Mouse (Mus musculus): Measurements from ENCODE around the gene Gadl1. TPM values are rescaled to one million over a fixed set of nuclear protein-coding genes. Genes with fewer than 3 reads are reported as not detected.

Gadl1 gene
- polyA plus RNA-seq (2016; fragmentation: Nextera tagmentation; extraction: Ambion mirVana), result 0.47 and 0.50 TPM in 2 replicates

- no peaks in the 10 kb centered on the region for H3K9me3 ChIP-seq
- H3K27me3 ChIP-seq (ENCODE audit: insufficient read depth, poor library complexity, severe bottlenecking), result peaks cover 6% of the 10 kb centered on the region; the same call in 1 of the 2 replicates
- peaks cover 6% of the 10 kb centered on the region for H3K4me1 ChIP-seq (replicated peaks)
- no peak within 1 kb of the TSS for H3K27ac ChIP-seq
- WGBS, result 69% methylated on average over 9 of the region's 9 CpGs
- DNase-seq (ENCODE audit: low spot score), result no peak
- H3K36me3 ChIP-seq, result no peaks in the 10 kb centered on the region
- H3K4me3 ChIP-seq, result no peak within 1 kb of the TSS
Observed at GRCm38 (mm10) chr9:115909155-115909554, at the start of gene Gadl1. Gene Gadl1 (plus strand): TSS chr9:115909455.

DNA sequence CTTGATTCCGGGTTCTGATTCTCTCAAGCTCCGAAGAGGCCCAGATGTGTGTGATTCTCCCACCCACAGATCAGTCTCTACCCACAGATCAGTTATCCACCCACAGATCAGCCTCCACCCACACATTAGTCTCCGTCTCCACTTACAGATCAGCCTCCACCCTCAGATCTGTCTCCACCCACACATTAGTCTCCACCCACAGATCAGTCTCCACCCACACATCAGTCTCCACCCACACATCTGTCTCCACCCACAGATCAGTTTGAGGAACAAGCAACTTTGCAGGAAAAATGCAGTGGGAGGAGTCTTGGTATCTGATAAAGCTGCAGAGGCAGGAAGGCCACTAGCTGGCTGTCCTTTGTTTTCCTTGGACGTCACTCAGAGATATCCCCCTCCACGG is 46.5 kb upstream of the Gadl1 start:
- Histone ChIP-seq H3K4me3 (no peak overlapping the region), H3K27ac (no peak overlapping the region)
- 75% methylated on average over 5 of the region's 5 CpGs for WGBS

GRCm38 (mm10) chr9:115863326-115863725 is 45.9 kb upstream of the Gadl1 start:
- Histone ChIP-seq H3K4me1 (replicated peaks) (no peaks in the 10 kb centered on the region), H3K4me3 (no peak overlapping the region), H3K27me3 (ENCODE audit: insufficient read depth, poor library complexity, severe bottlenecking) (no peaks in the 10 kb centered on the region), H3K9me3 (no peaks in the 10 kb centered on the region), H3K27ac (no peak overlapping the region), H3K36me3 (no peaks in the 10 kb centered on the region)
- no peak for DNase-seq (ENCODE audit: low spot score)
- whole genome bisulfite sequencing, result 74% methylated on average over 6 of the region's 6 CpGs

More for the DNA sequence above, 46.5 kb upstream of the Gadl1 start:
- DNase-seq (ENCODE audit: low spot score), result no peak
- no peaks in the 10 kb centered on the region for H3K36me3 ChIP-seq
- H3K27me3 ChIP-seq (ENCODE audit: insufficient read depth, poor library complexity, severe bottlenecking), result no peaks in the 10 kb centered on the region
- H3K9me3 ChIP-seq, result no peaks in the 10 kb centered on the region
- H3K4me1 ChIP-seq (replicated peaks), result no peaks in the 10 kb centered on the region

DNA sequence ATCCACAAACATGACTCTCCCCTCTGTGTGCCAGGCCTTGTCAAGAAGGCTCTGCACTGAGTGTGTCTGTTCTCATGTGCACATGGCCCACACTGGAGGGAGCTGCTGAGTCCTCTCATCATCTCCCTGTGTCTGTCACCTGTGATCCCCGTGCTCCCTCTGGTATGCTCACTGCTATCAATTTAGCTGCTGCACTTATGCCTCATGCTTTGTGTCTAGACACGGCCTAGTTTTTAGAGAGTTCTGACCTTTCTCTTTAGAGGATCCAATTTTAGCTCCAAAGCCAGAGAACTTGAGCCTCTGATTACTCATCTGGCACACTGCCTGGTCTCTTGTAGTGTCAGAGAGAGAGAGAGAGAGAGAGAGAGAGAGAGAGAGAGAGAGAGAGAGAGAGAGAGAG is 42.0 kb upstream of the Gadl1 start:
- H3K36me3 ChIP-seq, result no peaks in the 10 kb centered on the region
- H3K27me3 ChIP-seq (ENCODE audit: insufficient read depth, poor library complexity, severe bottlenecking), result no peaks in the 10 kb centered on the region
- H3K9me3 ChIP-seq, result no peaks in the 10 kb centered on the region
- H3K4me3 ChIP-seq, result no peak overlapping the region
- H3K4me1 ChIP-seq (replicated peaks), result no peaks in the 10 kb centered on the region
- no peak overlapping the region for H3K27ac ChIP-seq
- no peak for DNase-seq (ENCODE audit: low spot score)
- 83% methylated on average over 2 of the region's 2 CpGs for WGBS

DNA sequence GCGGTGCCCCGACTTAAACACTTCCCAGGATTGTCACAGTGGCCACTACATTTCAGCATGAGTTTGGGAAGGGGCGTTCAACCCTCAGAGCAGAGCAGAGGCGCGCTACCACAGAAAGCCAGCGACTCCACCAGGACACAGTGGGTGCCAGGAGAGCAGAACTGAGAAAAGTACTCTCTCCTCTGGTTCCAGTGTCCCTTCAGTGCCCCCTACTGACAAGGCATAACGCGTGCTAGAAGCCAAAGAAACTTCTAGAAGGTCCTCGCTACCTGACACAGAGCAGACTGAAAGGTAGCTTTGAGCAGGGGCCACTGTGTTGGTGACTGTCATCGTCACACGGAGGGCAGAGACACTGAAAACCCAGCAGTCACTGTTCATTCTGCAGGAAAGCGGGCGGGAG is 39.1 kb upstream of the Gadl1 start:
- Histone ChIP-seq H3K4me1 (replicated peaks) (no peaks in the 10 kb centered on the region), H3K4me3 (no peak overlapping the region), H3K36me3 (no peaks in the 10 kb centered on the region), H3K27ac (no peak overlapping the region), H3K9me3 (0 out of 2 replicates have a peak, but pooled peaks cover 6% of the 10 kb centered on the region), H3K27me3 (ENCODE audit: insufficient read depth, poor library complexity, severe bottlenecking) (no peaks in the 10 kb centered on the region)
- WGBS, result 89% methylated on average over 13 of the region's 13 CpGs
- DNase-seq (ENCODE audit: low spot score), result no peak

- no peak overlapping the region for H3K4me3 ChIP-seq
- H3K27me3 ChIP-seq (ENCODE audit: insufficient read depth, poor library complexity, severe bottlenecking), result no peaks in the 10 kb centered on the region
- no peaks in the 10 kb centered on the region for H3K4me1 ChIP-seq (replicated peaks)
- 0 out of 2 replicates have a peak, but pooled peaks cover 6% of the 10 kb centered on the region for H3K9me3 ChIP-seq
- DNase-seq (ENCODE audit: low spot score), result no peak
- H3K36me3 ChIP-seq, result no peaks in the 10 kb centered on the region
- H3K27ac ChIP-seq, result no peak overlapping the region
- WGBS, result 92% methylated on average over 5 of the region's 5 CpGs
Observed at GRCm38 (mm10) chr9:115870640-115871039, 38.6 kb upstream of the Gadl1 start.

- H3K27me3 ChIP-seq (ENCODE audit: insufficient read depth, poor library complexity, severe bottlenecking), result no peaks in the 10 kb centered on the region
- no peak for DNase-seq (ENCODE audit: low spot score)
- 94% methylated on average over 6 of the region's 6 CpGs for WGBS
- H3K9me3 ChIP-seq, result no peaks in the 10 kb centered on the region
- no peaks in the 10 kb centered on the region for H3K36me3 ChIP-seq
- H3K27ac ChIP-seq, result no peak overlapping the region
- no peaks in the 10 kb centered on the region for H3K4me1 ChIP-seq (replicated peaks)
- no peak overlapping the region for H3K4me3 ChIP-seq
Observed at GRCm38 (mm10) chr9:115880500-115880899, 28.8 kb upstream of the Gadl1 start.

DNA sequence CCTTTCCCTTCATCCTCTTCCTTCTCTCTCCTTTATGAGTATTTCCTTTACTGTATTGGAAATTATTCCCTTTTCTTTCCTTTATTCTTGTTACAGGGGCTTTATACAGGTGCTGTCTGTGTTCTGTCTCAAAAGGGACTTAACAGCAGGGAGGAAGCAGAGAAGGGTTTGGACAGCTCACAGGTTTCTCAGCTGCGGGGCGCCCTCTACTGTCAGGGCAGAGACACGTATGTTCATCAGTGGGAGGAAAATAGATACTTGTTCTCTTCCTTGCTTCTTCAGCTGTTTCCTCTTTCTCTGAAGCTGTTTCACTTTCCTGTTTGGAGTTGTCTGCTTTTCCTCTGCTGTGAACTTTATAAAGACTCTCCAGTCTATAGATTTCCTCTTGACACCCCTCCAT is 28.1 kb upstream of the Gadl1 start:
- Histone ChIP-seq H3K4me3 (no peak overlapping the region), H3K36me3 (no peaks in the 10 kb centered on the region), H3K27me3 (ENCODE audit: insufficient read depth, poor library complexity, severe bottlenecking) (no peaks in the 10 kb centered on the region), H3K9me3 (no peaks in the 10 kb centered on the region), H3K27ac (no peak overlapping the region), H3K4me1 (replicated peaks) (no peaks in the 10 kb centered on the region)
- 84% methylated on average over 3 of the region's 3 CpGs for WGBS
- no peak for DNase-seq (ENCODE audit: low spot score)

GRCm38 (mm10) chr9:115882627-115883200 is 26.5 kb upstream of the Gadl1 start:
- no peaks in the 10 kb centered on the region for H3K36me3 ChIP-seq
- 82% methylated on average over 5 of the region's 5 CpGs for WGBS
- DNase-seq (ENCODE audit: low spot score), result no peak
- peaks cover 2% of the 10 kb centered on the region; the same call in 1 of the 2 replicates for H3K9me3 ChIP-seq
- no peak overlapping the region for H3K4me3 ChIP-seq
- no peaks in the 10 kb centered on the region for H3K4me1 ChIP-seq (replicated peaks)
- H3K27me3 ChIP-seq (ENCODE audit: insufficient read depth, poor library complexity, severe bottlenecking), result no peaks in the 10 kb centered on the region
- no peak overlapping the region for H3K27ac ChIP-seq

- peaks cover 3% of the 10 kb centered on the region; the same call in 1 of the 2 replicates for H3K9me3 ChIP-seq
- H3K27me3 ChIP-seq (ENCODE audit: insufficient read depth, poor library complexity, severe bottlenecking), result no peaks in the 10 kb centered on the region
- 92% methylated on average over 5 of the region's 5 CpGs for WGBS
- no peaks in the 10 kb centered on the region for H3K4me1 ChIP-seq (replicated peaks)
- no peak for DNase-seq (ENCODE audit: low spot score)
- H3K4me3 ChIP-seq, result no peak overlapping the region
- no peak overlapping the region for H3K27ac ChIP-seq
- H3K36me3 ChIP-seq, result no peaks in the 10 kb centered on the region
Observed at GRCm38 (mm10) chr9:115883413-115883812, 25.8 kb upstream of the Gadl1 start.

- H3K4me1 ChIP-seq (replicated peaks), result no peaks in the 10 kb centered on the region
- H3K4me3 ChIP-seq, result no peak overlapping the region
- no peak for DNase-seq (ENCODE audit: low spot score)
- 91% methylated on average over 5 of the region's 5 CpGs for WGBS
- H3K9me3 ChIP-seq, result peaks cover 3% of the 10 kb centered on the region; the same call in 1 of the 2 replicates
- no peaks in the 10 kb centered on the region for H3K27me3 ChIP-seq (ENCODE audit: insufficient read depth, poor library complexity, severe bottlenecking)
- no peaks in the 10 kb centered on the region for H3K36me3 ChIP-seq
- no peak overlapping the region for H3K27ac ChIP-seq
Observed at GRCm38 (mm10) chr9:115887571-115887970, 21.7 kb upstream of the Gadl1 start.

DNA sequence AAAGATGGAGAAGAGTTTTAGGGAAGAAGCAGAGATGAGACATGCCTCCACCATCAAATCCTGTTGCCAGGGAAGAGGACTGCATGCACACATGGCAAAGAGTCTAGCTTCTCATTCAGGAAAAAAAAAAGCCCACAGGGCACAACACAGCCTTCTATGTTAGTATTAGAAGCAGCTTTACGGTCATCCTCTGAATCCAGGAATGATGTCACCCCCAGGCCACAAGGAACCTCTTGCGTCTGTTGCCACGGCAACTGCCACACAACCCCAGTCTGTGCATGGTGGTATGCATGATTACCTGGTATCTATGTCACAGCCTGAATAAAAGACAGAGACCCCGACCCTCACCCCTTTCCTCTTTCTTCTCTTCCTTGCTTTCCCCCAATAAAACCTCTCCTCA is 16.1 kb upstream of the Gadl1 start:
- no peak overlapping the region for H3K4me3 ChIP-seq
- WGBS, result 80% methylated on average over 4 of the region's 4 CpGs
- no peak overlapping the region for H3K27ac ChIP-seq
- no peaks in the 10 kb centered on the region for H3K27me3 ChIP-seq (ENCODE audit: insufficient read depth, poor library complexity, severe bottlenecking)
- DNase-seq (ENCODE audit: low spot score), result no peak
- no peaks in the 10 kb centered on the region for H3K9me3 ChIP-seq
- no peaks in the 10 kb centered on the region for H3K36me3 ChIP-seq
- H3K4me1 ChIP-seq (replicated peaks), result no peaks in the 10 kb centered on the region

- DNase-seq (ENCODE audit: low spot score), result no peak
- Histone ChIP-seq H3K4me1 (replicated peaks) (no peaks in the 10 kb centered on the region), H3K36me3 (no peaks in the 10 kb centered on the region), H3K27me3 (ENCODE audit: insufficient read depth, poor library complexity, severe bottlenecking) (no peaks in the 10 kb centered on the region), H3K27ac (no peak overlapping the region), H3K9me3 (no peaks in the 10 kb centered on the region), H3K4me3 (no peak overlapping the region)
- 94% methylated on average over 10 of the region's 10 CpGs for WGBS
Observed at GRCm38 (mm10) chr9:115893947-115894346, 15.3 kb upstream of the Gadl1 start.

DNA sequence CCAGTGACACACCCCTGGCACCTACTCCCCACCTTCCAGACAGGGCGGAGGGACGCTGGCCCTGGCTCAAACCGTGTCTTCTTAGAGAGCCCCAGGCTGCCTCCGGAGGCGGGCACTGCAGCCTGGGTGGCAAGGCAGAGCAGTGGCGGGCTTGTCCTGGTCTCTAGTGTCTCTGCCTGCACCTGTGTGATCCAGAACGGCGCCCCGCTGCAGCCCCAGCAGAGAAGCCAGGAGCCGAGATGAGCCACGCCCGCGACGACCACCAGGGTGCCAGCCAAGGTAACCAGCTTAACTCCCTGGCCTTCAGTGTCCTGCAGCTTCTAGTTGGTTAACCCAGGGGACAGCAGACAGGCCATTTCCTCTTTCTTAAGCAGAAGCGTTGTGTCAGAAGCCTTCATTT is 930 bp upstream of the Gadl1 start:
- H3K4me1 ChIP-seq (replicated peaks), result peaks cover 6% of the 10 kb centered on the region
- H3K4me3 ChIP-seq, result no peak overlapping the region
- no peak overlapping the region for H3K27ac ChIP-seq
- peaks cover 6% of the 10 kb centered on the region; the same call in 1 of the 2 replicates for H3K27me3 ChIP-seq (ENCODE audit: insufficient read depth, poor library complexity, severe bottlenecking)
- H3K9me3 ChIP-seq, result no peaks in the 10 kb centered on the region
- H3K36me3 ChIP-seq, result no peaks in the 10 kb centered on the region
- no peak for DNase-seq (ENCODE audit: low spot score)
- WGBS, result 11% methylated on average over 15 of the region's 15 CpGs
